Mouse (Mus musculus) adrenal gland, postnatal 36 days (tissue): ENCODE results near the gene Zfp652. TPM values are rescaled to one million over a fixed set of nuclear protein-coding genes. Genes with fewer than 3 reads are reported as not detected.
A peak's percentile ranks its signal among the peaks of the same experiment; 100 is the strongest.
"Not testable (repeated sequence)": the region's sequence is repeated elsewhere in the genome, so short reads cannot be mapped to it uniquely, and the experiment has no call there.

Source experiments
- DNase-seq, 2 experiments: peaks; one replicate each; pipeline ENCODE4 v3.0.0; 2021; ENCODE audit warnings: mixed read lengths in 1 of 2
- total RNA-seq, 2 experiments: library from RNA; stranded (reverse); gene quantifications; 2 replicates each; pipeline ENCODE4 v1.2.3; 2021

Zfp652 gene
- total RNA-seq, 2 experiments from 2014 or later, result 40.2 to 47.4 TPM

DNA sequence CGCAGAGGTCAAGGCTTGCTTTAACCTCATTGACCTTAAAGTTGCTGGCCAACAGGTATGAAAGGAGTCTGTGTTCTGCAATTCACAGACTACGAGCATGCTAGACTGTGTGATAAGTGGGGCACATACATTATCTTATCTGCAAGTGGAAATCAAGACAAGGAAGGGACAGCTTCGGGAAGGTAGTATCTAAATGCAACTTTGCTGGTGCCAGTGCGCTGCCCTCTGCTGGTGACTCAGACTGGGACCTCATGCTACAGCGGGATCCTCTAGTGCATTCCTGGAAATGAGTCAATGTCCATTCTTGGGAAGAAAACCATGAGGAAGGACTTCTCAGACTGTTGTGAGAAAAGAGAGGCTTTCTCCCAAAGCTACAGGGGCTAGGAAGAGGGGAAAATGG is 141.2 kb downstream of the Zfp652 start:
- DNase-seq, result peak; percentile 80 to 89

DNA sequence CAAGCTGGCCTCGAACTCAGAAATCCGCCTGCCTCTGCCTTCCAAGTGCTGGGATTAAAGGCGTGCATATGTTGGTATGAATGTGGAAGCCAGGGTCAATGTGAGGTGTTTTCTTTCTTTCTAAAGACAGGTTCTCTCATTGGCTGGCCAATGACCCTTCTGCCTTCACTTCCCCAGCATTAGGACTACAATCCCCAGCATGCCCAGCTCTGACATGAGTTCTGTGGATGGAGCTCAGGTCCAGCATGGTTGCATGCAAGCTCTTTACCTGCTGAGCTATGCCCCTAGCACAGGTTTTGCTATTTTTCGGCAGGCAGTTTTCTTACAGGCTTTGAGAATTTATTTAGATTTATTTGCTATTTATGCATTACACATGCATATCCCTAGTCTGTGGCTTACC is 144.8 kb downstream of the Zfp652 start:
- no peak for DNase-seq

DNA sequence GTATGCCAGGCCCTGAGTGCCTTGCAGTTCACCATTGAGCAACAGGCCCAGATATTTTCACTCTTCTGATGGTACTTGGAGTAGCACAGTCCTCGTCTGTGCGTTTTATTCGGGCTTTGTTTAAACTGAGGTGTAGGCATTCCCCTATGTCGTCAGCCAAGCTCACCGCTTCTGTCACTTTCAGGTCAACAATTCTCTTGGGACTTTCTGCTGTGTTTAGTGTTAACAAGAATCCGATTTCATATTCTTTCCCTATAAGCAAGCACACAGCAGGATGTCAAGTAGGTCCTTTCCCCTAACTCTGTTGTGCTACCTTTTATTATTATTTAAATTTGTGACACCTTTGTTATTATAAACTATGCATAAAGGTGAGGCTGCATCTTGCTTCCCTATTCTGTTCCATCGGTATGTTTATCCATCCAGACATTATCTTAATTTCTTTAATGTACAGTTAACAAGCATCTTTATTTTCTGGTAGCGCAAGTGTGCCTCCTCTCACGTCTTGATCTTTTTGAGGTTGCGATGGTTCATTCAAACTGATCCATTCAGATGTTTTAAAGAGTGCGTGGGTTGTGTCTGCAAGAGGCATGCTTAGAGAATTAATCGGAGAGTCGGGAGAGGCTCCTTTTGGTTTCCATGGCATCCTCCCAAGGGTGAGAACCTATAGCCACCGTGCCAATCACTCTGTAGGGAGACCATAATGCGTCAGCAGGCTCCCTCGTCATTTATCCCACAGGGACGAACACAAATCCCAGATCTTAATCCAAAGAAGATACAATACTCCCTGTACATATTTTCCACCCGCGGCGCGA is 145.4 kb downstream of the Zfp652 start:
- no peak for DNase-seq

DNA sequence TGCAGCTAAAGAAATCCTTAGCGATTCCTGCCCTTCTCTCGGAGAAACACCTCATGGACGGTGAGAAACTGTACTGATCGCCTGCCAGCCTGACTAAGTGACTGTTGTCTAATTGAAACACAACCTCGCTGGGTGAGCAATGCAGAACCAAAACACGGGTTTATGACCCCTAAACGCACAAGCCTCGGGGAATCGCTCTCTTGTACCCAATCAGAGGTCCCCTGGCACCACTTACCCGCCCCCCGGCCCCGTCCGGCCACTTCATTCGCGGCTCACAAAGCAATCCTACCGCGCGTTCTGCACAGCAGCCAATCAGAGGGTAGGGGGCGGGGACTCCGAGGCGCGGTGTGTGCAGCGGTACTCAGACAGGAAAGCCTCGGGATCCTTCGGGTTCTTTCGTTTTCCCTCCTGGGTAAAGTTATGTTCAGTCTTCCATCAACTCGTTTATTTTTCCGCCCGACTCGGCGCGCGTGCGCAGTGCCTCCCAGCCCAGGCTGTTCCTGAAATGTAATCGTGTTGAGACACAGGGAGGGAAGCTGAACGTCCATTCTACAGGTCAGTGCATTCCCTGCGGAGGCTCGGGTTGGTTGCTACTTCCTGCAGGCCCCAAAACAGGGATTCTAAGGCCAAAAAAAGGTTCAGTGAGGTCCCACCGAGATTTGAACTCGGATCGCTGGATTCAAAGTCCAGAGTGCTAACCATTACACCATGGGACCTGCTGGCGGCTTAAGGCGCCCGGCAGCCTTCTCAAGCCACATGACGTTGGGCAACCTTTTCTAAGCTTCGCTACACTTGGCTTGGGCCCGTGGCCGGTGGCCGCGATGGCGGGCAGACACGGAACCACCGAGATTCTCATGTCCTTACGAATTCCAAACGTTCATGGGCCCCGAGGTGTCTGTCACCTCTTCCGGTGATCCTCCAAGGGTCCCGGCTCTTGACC is 146.3 kb downstream of the Zfp652 start:
- DNase-seq, result peak; percentile 96 to 99

GRCm38 (mm10) chr11:95859468-95859855 is 147.0 kb downstream of the Zfp652 start:
- peak; percentile 78 for DNase-seq

DNA sequence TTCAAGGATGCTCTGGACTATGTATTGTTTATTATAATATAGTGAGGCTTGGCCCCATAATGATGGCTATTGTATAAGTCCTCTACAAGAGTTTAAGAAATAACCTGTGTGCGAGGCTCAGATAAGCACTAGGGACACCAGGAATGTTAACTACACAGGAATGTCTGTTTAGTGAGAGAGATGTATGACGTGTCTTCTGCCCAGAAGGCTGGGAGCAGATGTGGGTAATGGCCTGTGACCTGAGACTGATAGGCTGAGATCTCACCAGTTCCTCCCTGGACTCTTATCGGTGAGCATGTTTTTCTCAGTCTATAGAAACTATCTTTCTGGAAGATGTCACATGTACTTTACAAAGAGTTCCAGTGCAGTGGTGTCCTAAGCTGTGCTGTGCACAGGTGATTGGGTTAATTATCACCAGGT is 147.6 kb downstream of the Zfp652 start:
- no peak for DNase-seq

- no peak for DNase-seq
Measured at GRCm38 (mm10) chr11:95861397-95861796, 148.9 kb downstream of the Zfp652 start.

DNA sequence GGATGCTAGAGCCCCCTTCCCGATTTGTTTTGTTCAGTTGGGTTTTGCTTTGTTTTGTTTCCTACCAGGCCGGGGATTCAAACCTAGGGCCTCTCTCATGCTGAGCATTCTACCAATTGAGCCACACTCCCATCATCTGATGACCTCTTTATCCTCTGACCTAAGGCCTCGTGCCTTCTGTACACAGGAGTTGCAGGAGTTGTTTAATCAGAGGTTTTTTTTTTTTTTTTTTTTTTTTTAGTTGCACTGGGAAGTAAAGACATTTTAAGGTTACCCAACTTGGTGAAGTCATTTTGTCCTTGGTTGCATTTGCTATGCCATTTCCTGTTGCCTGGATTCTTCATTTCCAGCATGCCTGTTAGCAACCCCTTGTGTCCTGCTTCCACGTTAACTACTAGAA is 157.0 kb downstream of the Zfp652 start:
- no peak for DNase-seq

- no peak for DNase-seq
Measured at GRCm38 (mm10) chr11:95869918-95870470, 157.5 kb downstream of the Zfp652 start.

- DNase-seq, result no peak
Measured at GRCm38 (mm10) chr11:95875804-95876203, 163.3 kb downstream of the Zfp652 start.

DNA sequence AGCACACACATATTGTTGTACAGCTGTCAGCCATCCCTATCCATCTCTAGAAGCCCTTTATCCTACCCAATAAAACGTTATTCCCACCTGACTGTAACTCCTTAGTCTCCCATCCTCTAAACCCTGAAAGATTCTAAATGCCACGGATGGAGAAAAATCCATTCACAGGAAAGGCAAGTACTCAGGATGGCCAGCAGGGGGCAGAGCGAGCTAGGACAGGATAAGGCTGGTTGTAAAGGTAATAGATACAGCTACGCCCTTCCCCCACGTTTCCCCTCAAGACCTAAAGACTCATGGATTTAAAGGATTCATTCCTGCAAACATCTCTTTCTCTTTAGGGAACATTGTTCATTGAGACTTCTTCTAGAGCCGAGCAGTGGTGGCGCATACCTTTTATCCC is 163.8 kb downstream of the Zfp652 start:
- peak; percentile 65 to 83 for DNase-seq

GRCm38 (mm10) chr11:95879861-95880260 is 167.4 kb downstream of the Zfp652 start:
- not testable (repeated sequence) for DNase-seq

Other genes with a start within 250 kb of the Zfp652 start
- gene Nxph3, start 198.1 kb upstream of the Zfp652 start, total RNA-seq, result 1 to 10 TPM; 1.6 to 6.0 TPM
- 1 to 10 TPM; 3.6 to 4.0 TPM for gene Ngfr, start 124.9 kb upstream of the Zfp652 start, total RNA-seq
- gene Phb, start 45.7 kb upstream of the Zfp652 start, total RNA-seq, result 100 to 1,000 TPM; 324 to 358 TPM
- gene B130006D01Rik, start 10.9 kb downstream of the Zfp652 start, total RNA-seq, result under 1 TPM; 0.53 to 0.73 TPM
- gene Phospho1, start 111.8 kb downstream of the Zfp652 start, total RNA-seq, result 100 to 1,000 TPM; 119 to 160 TPM
- gene Gngt2, start 124.5 kb downstream of the Zfp652 start, total RNA-seq, result 10 to 100 TPM; 14.3 to 30.9 TPM
- gene Abi3, start 129.8 kb downstream of the Zfp652 start, total RNA-seq, result 10 to 100 TPM; 11.3 to 19.3 TPM
- gene B4galnt2, start 202.2 kb downstream of the Zfp652 start, total RNA-seq, result not detected